Mouse (Mus musculus): ENCODE data around the gene Pawr. TPM values are rescaled to one million over a fixed set of nuclear protein-coding genes. Genes with fewer than 3 reads are reported as not detected.

The Pawr gene
- polyA plus RNA-seq, 1 experiment from 2014 or later = 83.4 TPM

- no peaks in the 10 kb centered on the region for H3K27me3 ChIP-seq
- peak; percentile 77 for ATAC-seq
- ChIA-PET CTCF (interaction anchor here (1.2 to 2.1 kb wide), 8 partner anchors 11 to 29 kb away, joined by 3 to 12 read pairs (median 4); no protein-coding TSS in a partner anchor), POLR2A (interaction anchor here (1.5 kb wide), 1 partner anchor 28 kb away, joined by 4 read pairs; no protein-coding TSS in a partner anchor)
- no peak for DNase-seq (ENCODE audit: low read depth, low spot score)
- in situ Hi-C loops (cut with MboI; ENCODE audit: low pct_unique_long_range_greater_than_20kb) = no loop called here
- TF ChIP-seq CTCF (IDR thresholded peaks at IDR 0.05) = no peak
Observed at GRCm38 (mm10) chr10:108361419-108362155, 29.7 kb downstream of the Pawr start.

- no peak for TF ChIP-seq CTCF (IDR thresholded peaks at IDR 0.05)
- in situ Hi-C loops (cut with MboI; ENCODE audit: low pct_unique_long_range_greater_than_20kb) = no loop called here
- POLR2A ChIA-PET = interaction anchor here (1.1 to 1.4 kb wide), 3 partner anchors 10 to 69 kb away, joined by 4 read pairs; no protein-coding TSS in a partner anchor
- CTCF ChIA-PET = interaction anchor here (0.8 to 2.1 kb wide), 3 partner anchors 9 to 14 kb away, joined by 3 to 12 read pairs (median 4); no protein-coding TSS in a partner anchor
- no peak for DNase-seq (ENCODE audit: low read depth, low spot score)
- no peak for ATAC-seq
- H3K27me3 ChIP-seq = no peaks in the 10 kb centered on the region
Observed at GRCm38 (mm10) chr10:108363932-108364331, 32.0 kb downstream of the Pawr start.

GRCm38 (mm10) chr10:108364946-108365719 lies 33.2 kb downstream of the Pawr start:
- DNase-seq (ENCODE audit: low read depth, low spot score) (no peak), ATAC-seq (no peak)
- no peaks in the 10 kb centered on the region for H3K27me3 ChIP-seq
- no peak for TF ChIP-seq CTCF (IDR thresholded peaks at IDR 0.05)
- in situ Hi-C loops (cut with MboI; ENCODE audit: low pct_unique_long_range_greater_than_20kb) = no loop called here
- ChIA-PET CTCF (interaction anchor here (1.7 kb wide), 1 partner anchor 64 kb away, joined by 3 read pairs; no protein-coding TSS in a partner anchor), POLR2A (interaction anchor here (0.9 to 1.6 kb wide), 2 partner anchors 11 to 17 kb away, joined by 3 to 4 read pairs; no protein-coding TSS in a partner anchor)

GRCm38 (mm10) chr10:108366251-108366650 lies 34.3 kb downstream of the Pawr start:
- ATAC-seq (no peak), DNase-seq (ENCODE audit: low read depth, low spot score) (no peak)
- POLR2A ChIA-PET = interaction anchor here (0.6 to 1.6 kb wide), 3 partner anchors 10 to 398 kb away, joined by 3 to 4 read pairs (median 3); no protein-coding TSS in a partner anchor
- CTCF ChIA-PET = interaction anchor here (1.4 to 1.7 kb wide), 3 partner anchors 14 to 63 kb away, joined by 3 to 4 read pairs (median 3); no protein-coding TSS in a partner anchor
- no peaks in the 10 kb centered on the region for H3K27me3 ChIP-seq
- TF ChIP-seq CTCF (IDR thresholded peaks at IDR 0.05) = no peak
- in situ Hi-C loops (cut with MboI; ENCODE audit: low pct_unique_long_range_greater_than_20kb) = no loop called here

GRCm38 (mm10) chr10:108368358-108368757 lies 36.4 kb downstream of the Pawr start:
- no peaks in the 10 kb centered on the region for H3K27me3 ChIP-seq
- CTCF ChIA-PET = interaction anchor here (0.9 kb wide), 1 partner anchor 73 kb away, joined by 3 read pairs; no protein-coding TSS in a partner anchor
- TF ChIP-seq CTCF (IDR thresholded peaks at IDR 0.05) = no peak
- DNase-seq (ENCODE audit: low read depth, low spot score) (no peak), ATAC-seq (no peak)
- in situ Hi-C loops (cut with MboI; ENCODE audit: low pct_unique_long_range_greater_than_20kb) = no loop called here
- POLR2A ChIA-PET = no interaction called here

- in situ Hi-C loops (cut with MboI; ENCODE audit: low pct_unique_long_range_greater_than_20kb) = no loop called here
- ChIA-PET CTCF (interaction anchor here (2.2 kb wide), 1 partner anchor 9 kb away, joined by 12 read pairs; no protein-coding TSS in a partner anchor), POLR2A (interaction anchor here (0.6 kb wide), 1 partner anchor 32 kb away, joined by 3 read pairs; no protein-coding TSS in a partner anchor)
- ATAC-seq = no peak
- no peak for TF ChIP-seq CTCF (IDR thresholded peaks at IDR 0.05)
- DNase-seq (ENCODE audit: low read depth, low spot score) = no peak
- no peaks in the 10 kb centered on the region for H3K27me3 ChIP-seq
Observed at GRCm38 (mm10) chr10:108372258-108372657, 40.3 kb downstream of the Pawr start.

GRCm38 (mm10) chr10:108372858-108373257 lies 40.9 kb downstream of the Pawr start:
- peak; percentile 51 for ATAC-seq
- no peaks in the 10 kb centered on the region for H3K27me3 ChIP-seq
- POLR2A ChIA-PET = no interaction called here
- in situ Hi-C loops (cut with MboI; ENCODE audit: low pct_unique_long_range_greater_than_20kb) = no loop called here
- DNase-seq (ENCODE audit: low read depth, low spot score) = no peak
- CTCF ChIA-PET = interaction anchor here (1.3 to 2.2 kb wide), 2 partner anchors 10 to 38 kb away, joined by 4 to 12 read pairs; no protein-coding TSS in a partner anchor
- TF ChIP-seq CTCF (IDR thresholded peaks at IDR 0.05) = no peak

GRCm38 (mm10) chr10:108375796-108376195 lies 43.9 kb downstream of the Pawr start:
- DNase-seq (ENCODE audit: low read depth, low spot score) = no peak
- H3K27me3 ChIP-seq = no peaks in the 10 kb centered on the region
- POLR2A ChIA-PET = interaction anchor here (0.9 kb wide), 1 partner anchor 12 kb away, joined by 4 read pairs; no protein-coding TSS in a partner anchor
- ATAC-seq = peak; percentile 20
- CTCF ChIA-PET = interaction anchor here (1.2 to 2.0 kb wide), 3 partner anchors 12 to 14 kb away, joined by 4 to 5 read pairs (median 4); no protein-coding TSS in a partner anchor
- in situ Hi-C loops (cut with MboI; ENCODE audit: low pct_unique_long_range_greater_than_20kb) = no loop called here
- TF ChIP-seq CTCF (IDR thresholded peaks at IDR 0.05) = no peak

- ATAC-seq (no peak), DNase-seq (ENCODE audit: low read depth, low spot score) (no peak)
- CTCF ChIA-PET = interaction anchor here (1.8 to 2.0 kb wide), 2 partner anchors 14 to 15 kb away, joined by 4 to 5 read pairs; no protein-coding TSS in a partner anchor
- H3K27me3 ChIP-seq = no peaks in the 10 kb centered on the region
- TF ChIP-seq CTCF (IDR thresholded peaks at IDR 0.05) = no peak
- POLR2A ChIA-PET = interaction anchor here (0.9 to 1.1 kb wide), 2 partner anchors 11 to 13 kb away, joined by 4 read pairs; no protein-coding TSS in a partner anchor
- in situ Hi-C loops (cut with MboI; ENCODE audit: low pct_unique_long_range_greater_than_20kb) = no loop called here
Observed at GRCm38 (mm10) chr10:108376366-108376765, 44.4 kb downstream of the Pawr start.

- H3K27me3 ChIP-seq = no peaks in the 10 kb centered on the region
- ATAC-seq = no peak
- ChIA-PET POLR2A (no interaction called here), CTCF (no interaction called here)
- no peak for DNase-seq (ENCODE audit: low read depth, low spot score)
- in situ Hi-C loops (cut with MboI; ENCODE audit: low pct_unique_long_range_greater_than_20kb) = no loop called here
- TF ChIP-seq CTCF (IDR thresholded peaks at IDR 0.05) = no peak
Observed at GRCm38 (mm10) chr10:108377369-108377768, 45.4 kb downstream of the Pawr start.

Measured in Patski (cell line).